Mouse (Mus musculus) adrenal gland, adult 2 months (tissue): ENCODE results near the gene Slc31a1. TPM values are rescaled to one million over a fixed set of nuclear protein-coding genes. Genes with fewer than 3 reads are reported as not detected.

ENCODE experiments used
- DNase-seq: peaks from one replicate; pipeline ENCODE4 v3.0.0; 2021
- polyA plus RNA-seq: library from polyadenylated mRNA; depleted of rRNA; stranded (reverse); fragments of >200 nt; gene quantifications from 2 replicates; pipeline ENCODE4 v1.2.3, GENCODE M21; 2012
- total RNA-seq, 2 experiments: library from RNA; stranded (reverse); gene quantifications; 2 replicates each; pipeline ENCODE4 v1.2.3; 2021

Slc31a1 gene
- total and polyA plus RNA-seq, 3 experiments: 12.3 to 50.7 (median 50.1) TPM

GRCm38 (mm10) chr4:62407730-62408582, 47.4 kb downstream of the Slc31a1 start:
- peak; percentile 78 for DNase-seq

- peak; percentile 97 for DNase-seq
These were observed 48.2 kb downstream of the Slc31a1 start, which contains the start of the genes Cdc26 and Prpf4 for GRCm38 (mm10) chr4:62408601-62409282. Gene Cdc26, minus strand, starts transcription at chr4:62408642. Gene Prpf4, plus strand, starts transcription at chr4:62408797.

GRCm38 (mm10) chr4:62409615-62410014, 49.1 kb downstream of the Slc31a1 start:
- no peak for DNase-seq

GRCm38 (mm10) chr4:62410325-62410724, 49.8 kb downstream of the Slc31a1 start:
- no peak for DNase-seq

- DNase-seq: peak; percentile 86
These were observed 51.1 kb downstream of the Slc31a1 start for GRCm38 (mm10) chr4:62411606-62412005.

DNA sequence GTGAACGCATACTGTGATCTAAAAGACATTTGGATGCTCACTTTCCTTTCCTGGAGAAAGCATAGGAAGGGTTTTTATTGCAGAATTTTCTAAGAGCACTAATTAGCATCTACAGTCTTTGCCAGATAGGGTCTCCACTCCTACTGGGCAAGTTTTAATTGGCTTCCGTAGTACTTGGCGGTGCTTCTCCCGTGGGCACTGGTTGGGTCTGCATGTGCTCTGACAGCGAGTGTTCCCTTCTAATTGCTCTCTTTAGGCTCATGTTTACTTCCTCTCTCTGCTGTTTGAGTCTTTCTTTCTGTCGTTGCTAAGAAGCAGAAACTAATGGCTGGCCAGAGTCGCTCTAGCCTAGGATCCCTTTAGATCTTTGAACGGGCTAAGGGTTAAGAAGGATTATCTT, 57.9 kb downstream of the Slc31a1 start:
- DNase-seq: no peak

DNA sequence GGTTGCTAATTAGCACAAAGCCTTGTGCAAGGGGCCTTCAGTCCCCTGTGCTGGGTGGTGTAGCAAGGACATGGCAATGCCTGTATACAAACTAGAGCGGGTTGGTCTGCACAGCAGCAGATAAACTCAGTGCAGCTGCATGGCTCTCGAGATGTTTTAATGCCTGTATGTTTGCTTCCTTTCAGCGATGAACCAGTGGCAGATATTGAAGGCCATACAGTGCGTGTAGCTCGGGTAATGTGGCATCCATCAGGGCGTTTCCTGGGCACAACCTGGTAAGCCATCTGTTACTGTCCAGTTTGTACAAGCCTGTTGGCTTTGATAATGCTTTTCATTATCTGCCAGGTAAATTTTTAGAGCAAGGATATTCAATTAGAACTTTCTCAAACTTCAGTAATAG, 58.6 kb downstream of the Slc31a1 start:
- DNase-seq: no peak

DNA sequence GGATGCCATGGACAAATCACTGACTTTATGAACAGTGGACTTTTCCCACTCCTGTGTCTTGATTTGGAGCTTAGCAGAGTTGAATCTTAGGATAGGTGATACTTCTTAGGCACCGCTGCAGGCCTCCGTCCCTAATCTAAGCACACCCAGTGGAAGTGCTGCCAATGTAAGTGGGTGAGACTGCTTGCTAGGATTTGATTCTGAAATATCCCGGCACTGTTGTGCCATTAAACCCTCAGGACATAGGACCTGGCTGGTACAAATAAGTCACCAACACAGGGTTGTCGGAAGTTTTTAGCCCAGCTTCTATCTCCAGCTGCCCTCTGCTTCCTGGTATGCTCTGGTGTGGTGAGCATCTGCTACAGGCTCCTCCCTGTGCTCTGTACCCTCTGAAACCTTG, 65.4 kb downstream of the Slc31a1 start:
- DNase-seq: no peak

GRCm38 (mm10) chr4:62427978-62428758, 67.6 kb downstream of the Slc31a1 start:
- DNase-seq: no peak

- DNase-seq: no peak
These were observed 69.1 kb downstream of the Slc31a1 start for GRCm38 (mm10) chr4:62429616-62430015.

DNA sequence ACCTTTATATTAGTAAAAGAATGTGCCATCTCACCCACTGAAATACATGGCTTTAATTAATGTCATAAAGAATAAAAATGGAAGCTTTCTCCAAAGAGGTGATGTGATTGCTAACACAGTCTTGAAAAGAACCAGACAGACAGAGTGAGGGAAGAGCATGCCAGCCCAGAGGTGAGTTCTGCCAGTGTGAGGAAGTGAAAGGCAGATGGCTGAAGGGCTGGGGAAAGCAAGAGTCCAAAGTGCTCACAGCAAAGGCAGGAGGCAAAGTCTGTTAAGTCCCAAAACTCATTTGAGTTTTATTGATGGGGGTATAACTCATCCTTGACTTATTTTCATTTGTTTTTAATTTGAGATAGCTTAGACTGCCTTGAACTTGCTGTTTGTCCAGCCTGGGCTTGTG, 70.2 kb downstream of the Slc31a1 start:
- no peak for DNase-seq

GRCm38 (mm10) chr4:62431522-62431921, 71.0 kb downstream of the Slc31a1 start:
- peak; percentile 31 for DNase-seq

DNA sequence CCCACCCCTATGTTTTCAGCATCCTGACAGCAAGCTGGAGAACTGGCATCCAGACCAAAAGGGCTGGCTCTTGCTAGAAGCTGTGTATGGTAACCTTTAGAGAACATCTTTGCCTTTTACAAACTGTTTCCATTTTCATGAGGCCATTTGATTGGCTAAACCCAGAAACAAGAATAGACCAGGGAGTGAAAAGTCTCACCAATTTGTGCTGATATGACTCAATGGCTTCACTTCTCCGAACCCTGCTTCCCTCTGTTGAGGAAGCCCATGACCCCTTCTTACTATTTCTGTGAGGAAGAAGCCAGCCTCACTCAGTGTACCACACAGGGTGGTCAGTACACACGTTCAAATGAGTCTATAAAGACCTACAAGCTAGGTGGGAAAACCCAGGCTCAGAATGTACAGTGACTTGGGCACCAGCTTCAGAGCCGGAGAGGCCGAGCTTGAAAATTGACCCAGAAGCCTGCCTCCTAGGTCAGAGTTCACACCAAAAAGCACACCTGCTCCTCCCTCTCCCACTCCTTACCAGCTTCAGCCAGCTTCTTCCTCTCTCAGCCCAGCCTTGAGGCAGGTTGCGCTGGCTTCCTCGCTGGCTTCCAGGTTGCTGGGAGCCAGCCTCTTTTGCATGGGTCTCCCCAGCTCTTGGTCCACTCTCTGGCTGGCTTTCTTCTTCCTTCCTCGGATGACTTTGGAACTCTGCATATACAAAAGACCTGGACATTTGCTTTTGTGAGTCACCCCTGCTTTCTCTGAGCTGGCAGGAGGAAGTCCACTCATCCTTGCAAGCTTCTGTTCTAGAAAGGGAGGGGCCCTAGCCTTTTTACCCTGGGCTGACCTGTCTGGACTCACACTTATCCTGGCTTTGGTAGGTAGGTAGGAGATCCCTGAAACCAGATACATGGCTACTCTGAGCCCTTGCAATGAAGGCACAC, 73.7 kb downstream of the Slc31a1 start:
- peak; percentile 44 for DNase-seq

DNA sequence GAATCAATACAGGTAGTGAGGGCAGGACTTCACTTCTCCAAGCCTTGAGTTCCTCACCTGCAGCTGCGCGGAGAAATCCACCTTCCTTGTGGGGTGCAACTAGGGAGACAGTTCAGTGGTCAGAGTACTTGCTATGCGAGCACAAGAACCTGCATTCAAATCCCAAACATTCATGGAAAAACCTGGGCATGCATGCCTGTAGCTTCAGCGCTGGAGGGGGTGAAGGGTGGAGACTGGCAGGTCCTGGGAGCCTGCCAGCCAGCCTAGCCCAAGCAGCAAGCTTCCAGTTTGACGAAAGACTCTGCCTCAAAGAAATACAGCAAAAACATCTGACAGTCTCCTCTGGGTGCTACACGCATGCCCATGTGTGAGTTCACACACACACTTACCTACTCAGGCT, 74.6 kb downstream of the Slc31a1 start, which contains the start of gene Rnf183:
Gene Rnf183, minus strand, starts transcription at position 172 of the 400 bp plus-strand sequence.
- DNase-seq: no peak

GRCm38 (mm10) chr4:62437256-62437778, 76.8 kb downstream of the Slc31a1 start:
- DNase-seq: no peak

DNA sequence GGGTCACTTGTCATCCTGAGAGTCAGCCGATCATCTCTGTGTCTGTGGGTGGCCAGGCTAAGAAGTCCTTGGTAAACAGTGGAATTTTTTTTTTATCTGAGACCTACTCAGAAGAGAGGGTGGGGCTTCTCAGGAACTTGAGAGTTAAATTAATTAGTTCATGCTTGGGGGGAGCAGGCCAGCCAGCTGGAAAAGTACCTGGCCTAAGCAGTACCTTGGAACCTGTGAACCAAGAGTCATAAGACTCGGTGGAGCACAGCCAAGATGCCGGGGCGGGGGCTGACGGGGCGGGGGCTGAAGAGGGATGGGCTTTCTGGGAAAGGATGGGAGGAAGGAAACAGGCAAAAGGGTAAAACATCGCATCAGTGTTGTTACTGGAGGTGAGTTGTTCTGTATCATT, 77.3 kb downstream of the Slc31a1 start:
- DNase-seq: no peak

DNA sequence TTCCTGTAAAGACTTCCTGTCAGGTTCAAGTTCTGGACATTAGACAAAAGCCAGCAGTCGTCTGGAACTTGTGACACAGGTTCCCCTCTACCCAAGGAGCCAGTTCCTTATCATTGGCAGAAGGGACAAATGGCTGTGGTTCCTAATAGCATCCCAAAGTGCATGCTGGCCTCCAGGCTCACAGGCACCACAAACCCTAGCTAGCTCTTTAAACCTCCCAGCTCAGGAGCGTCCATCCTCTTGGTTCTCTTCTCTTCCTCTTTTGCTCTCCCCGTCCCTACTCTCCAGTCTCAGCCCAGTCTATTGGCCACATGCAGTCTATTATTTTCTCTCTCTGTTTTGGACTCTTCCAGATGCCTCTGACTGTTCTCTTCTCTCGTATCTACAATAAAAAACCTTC, 79.3 kb downstream of the Slc31a1 start:
- DNase-seq: no peak

GRCm38 (mm10) chr4:62440544-62440943, 80.0 kb downstream of the Slc31a1 start:
- no peak for DNase-seq

GRCm38 (mm10) chr4:62440986-62441385, 80.5 kb downstream of the Slc31a1 start:
- no peak for DNase-seq
